Mouse (Mus musculus) left cerebral cortex, postnatal 25 days (tissue): ENCODE results near the gene Lrrc73. TPM values are rescaled to one million over a fixed set of nuclear protein-coding genes. Genes with fewer than 3 reads are reported as not detected.
A peak's percentile ranks its signal among the peaks of the same experiment; 100 is the strongest.

Experiments
- DNase-seq, 2 experiments: peaks; one replicate each; pipeline ENCODE4 v3.0.0; 2022; ENCODE audit warnings: low spot score in 2 of 2, mixed read lengths in 1 of 2
- intact Hi-C: fragments of 180-260 bp; cut with DNase I; formaldehyde crosslinking; loops from one replicate; pipeline ENCODE4 v1.15.1; 2025
- microRNA-seq, 2 experiments: library from miRNA; unstranded; fragments of <30 nt; microRNA quantifications; one replicate each; pipeline ENCODE4 v1.2.0; 2022
- total RNA-seq, 2 experiments: library from RNA; stranded (reverse); gene quantifications; 2 replicates each; pipeline ENCODE4 v1.2.3; 2021

Lrrc73 gene
- total RNA-seq, 2 experiments from 2014 or later: 72.9 to 79.7 TPM

GRCm38 (mm10) chr17:46282483-46283123 lies 29.3 kb downstream of the Lrrc73 start, which contains the start of gene Tjap1:
Gene Tjap1 (minus strand): TSS chr17:46283026.
- peak; percentile 81 to 88 for DNase-seq

GRCm38 (mm10) chr17:46283140-46283539 lies 29.8 kb downstream of the Lrrc73 start:
- DNase-seq: no peak
- intact Hi-C loops: loop anchor here (2.0 kb wide), 1 partner anchor 14 kb away; the partner anchor contains the start of gene Dlk2

More at GRCm38 (mm10) chr17:46282483-46283123, 29.3 kb downstream of the Lrrc73 start, which contains the start of gene Tjap1:
- intact Hi-C loops: loop anchor here (2.0 kb wide), 1 partner anchor 14 kb away; the partner anchor contains the start of gene Dlk2

- no peak for DNase-seq
- intact Hi-C loops: loop anchor here (2.0 kb wide), 1 partner anchor 13 kb away; the partner anchor contains the start of gene Dlk2
Measured at GRCm38 (mm10) chr17:46283911-46284310, 30.6 kb downstream of the Lrrc73 start.

DNA sequence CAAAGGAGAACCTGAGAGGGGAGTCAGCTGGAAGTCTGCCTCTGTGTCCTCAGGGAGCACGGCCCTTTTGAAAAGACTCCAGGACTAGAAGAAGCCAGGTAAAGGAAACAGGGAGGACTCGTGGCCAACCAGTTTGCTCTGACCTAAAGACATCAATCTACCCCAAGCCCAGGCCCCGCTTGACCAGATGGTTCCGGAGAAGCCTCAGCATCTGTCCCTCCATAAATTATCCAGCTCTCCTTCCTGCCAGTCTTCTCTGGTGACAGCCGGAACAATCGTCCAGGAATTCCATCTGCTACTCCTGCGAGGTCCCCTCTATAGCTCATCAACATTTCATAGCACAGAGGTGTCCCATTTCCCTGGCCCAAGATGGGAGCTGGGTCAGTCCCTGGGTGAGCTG lies 31.3 kb downstream of the Lrrc73 start:
- intact Hi-C loops: no loop called here
- DNase-seq: no peak

GRCm38 (mm10) chr17:46285407-46285806 lies 32.1 kb downstream of the Lrrc73 start:
- intact Hi-C loops: no loop called here
- DNase-seq: no peak

GRCm38 (mm10) chr17:46287678-46288095 lies 34.4 kb downstream of the Lrrc73 start:
- intact Hi-C loops: no loop called here
- no peak for DNase-seq

GRCm38 (mm10) chr17:46296601-46297000 lies 43.3 kb downstream of the Lrrc73 start:
- no peak for DNase-seq
- intact Hi-C loops: loop anchor here (2.0 kb wide), 2 partner anchors 14 to 22 kb away; partner anchors contain the start of gene Tjap1

DNA sequence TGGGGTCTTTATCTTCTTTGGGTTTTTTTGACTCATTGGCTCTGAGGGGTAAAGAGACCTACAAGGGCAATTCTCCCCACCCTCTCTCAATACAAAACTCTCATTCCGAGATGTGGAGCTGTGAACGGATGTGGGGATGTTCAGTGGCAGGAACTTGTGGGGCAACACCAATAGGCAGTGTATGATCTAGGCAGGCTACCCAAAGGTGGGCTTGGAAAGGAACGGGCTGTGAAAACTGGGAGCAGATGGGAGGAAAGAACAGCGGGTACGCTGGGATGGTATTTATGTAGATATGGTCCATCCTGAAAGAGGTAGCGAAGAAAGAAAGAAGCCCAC lies 43.7 kb downstream of the Lrrc73 start:
- intact Hi-C loops: loop anchor here (2.0 kb wide), 2 partner anchors 14 to 22 kb away; partner anchors contain the start of gene Tjap1
- DNase-seq: peak in 1 of 2 experiments; percentile 70

GRCm38 (mm10) chr17:46297364-46298219 lies 44.3 kb downstream of the Lrrc73 start, which contains the start of gene Dlk2:
Gene Dlk2 (plus strand): TSS chr17:46297421.
- peak; percentile 45 to 86 for DNase-seq
- intact Hi-C loops: loop anchor here (1.0 to 2.0 kb wide), 3 partner anchors 15 to 31 kb away; partner anchors contain the start of gene Tjap1

DNA sequence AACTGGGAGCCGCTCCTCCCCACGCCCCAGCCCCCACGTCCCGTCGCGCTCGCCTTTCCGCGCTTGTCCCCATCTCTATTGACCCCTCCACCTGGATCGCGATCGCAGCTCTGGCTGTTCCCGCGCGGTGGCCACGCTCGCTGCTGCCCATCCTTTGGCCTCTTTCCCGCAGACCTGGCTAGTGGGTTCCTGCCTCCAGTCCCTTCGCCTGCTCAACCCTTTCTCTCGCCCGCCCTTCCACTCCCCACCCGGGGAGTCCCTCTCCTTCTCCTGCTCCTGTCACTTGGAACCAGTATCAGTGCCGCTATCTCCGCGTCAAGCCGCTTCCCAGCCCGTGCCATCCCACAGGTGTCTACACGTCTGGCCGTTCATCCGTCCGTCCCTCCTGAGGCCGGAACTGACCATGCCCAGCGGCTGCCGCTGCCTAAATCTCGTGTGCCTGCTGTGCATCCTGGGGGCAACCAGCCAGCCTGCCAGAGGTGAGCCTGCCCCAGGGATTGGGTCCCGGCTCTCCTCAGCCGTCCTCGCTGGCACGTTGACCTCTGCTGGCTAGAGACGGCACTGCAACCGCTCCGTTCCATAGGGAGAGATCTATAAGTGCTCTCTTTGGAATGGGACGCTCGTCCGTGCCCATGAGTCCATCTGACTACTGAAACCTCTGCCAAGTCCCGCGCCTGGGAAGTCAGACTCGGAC lies 45.0 kb downstream of the Lrrc73 start:
- peak; percentile 85 to 90 for DNase-seq
- intact Hi-C loops: loop anchor here (1.0 kb wide), 1 partner anchor 32 kb away; no protein-coding TSS in a partner anchor

DNA sequence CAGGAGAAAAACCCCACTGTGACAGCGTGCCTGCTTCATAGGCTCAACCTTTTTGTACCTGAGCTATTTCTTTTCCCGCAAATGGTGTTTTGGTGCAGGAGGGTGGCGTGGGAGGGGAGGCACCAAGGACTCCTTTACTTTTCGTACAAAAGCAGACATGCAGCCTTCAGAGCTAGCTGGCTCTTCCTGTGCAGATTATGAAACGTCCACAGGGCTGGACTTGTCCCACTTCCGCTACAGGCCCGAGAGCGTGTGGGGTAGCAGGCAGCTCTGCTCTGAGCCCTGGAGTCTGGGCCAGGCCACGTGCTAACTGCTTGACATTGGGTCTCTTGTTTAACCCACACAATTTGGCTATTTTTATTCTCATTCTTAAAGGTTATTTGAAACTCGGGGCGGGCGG lies 48.6 kb downstream of the Lrrc73 start:
- intact Hi-C loops: no loop called here
- peak in 1 of 2 experiments; percentile 62 for DNase-seq

- intact Hi-C loops: no loop called here
- no peak for DNase-seq
Measured at GRCm38 (mm10) chr17:46304184-46304583, 50.9 kb downstream of the Lrrc73 start.

Small RNA genes lying within 50 kb of the gene (microRNA-seq; reads per million reads assigned to microRNA genes)
- 0 reads per million in 2 experiments for gene Mir693

Other genes with a start within 250 kb of the Lrrc73 start
- 100 to 1,000 TPM in 1 of 2 experiments, 10 to 100 TPM in 1; 92.0 to 100 TPM for gene Vegfa, start 221.2 kb upstream of the Lrrc73 start, total RNA-seq
- 10 to 100 TPM; 81.7 to 83.5 TPM for gene Mrps18a, start 142.5 kb upstream of the Lrrc73 start, total RNA-seq
- 10 to 100 TPM; 17.8 to 20.6 TPM for gene Rsph9, start 109.3 kb upstream of the Lrrc73 start, total RNA-seq
- 10 to 100 TPM; 13.0 to 13.5 TPM for gene Mad2l1bp, start 100.0 kb upstream of the Lrrc73 start, total RNA-seq
- 100 to 1,000 TPM; 108 to 119 TPM for gene Gtpbp2, start 92.5 kb upstream of the Lrrc73 start, total RNA-seq
- gene Polh, start 50.9 kb upstream of the Lrrc73 start, total RNA-seq: 1 to 10 TPM; 6.4 to 6.5 TPM
- gene Xpo5, start 50.7 kb upstream of the Lrrc73 start, total RNA-seq: 10 to 100 TPM; 40.5 to 41.4 TPM
- gene Polr1c, start 5.5 kb upstream of the Lrrc73 start, total RNA-seq: 10 to 100 TPM; 33.9 to 35.5 TPM
- gene Yipf3, start 5.5 kb upstream of the Lrrc73 start, total RNA-seq: 10 to 100 TPM; 95.5 to 95.9 TPM
- 10 to 100 TPM; 43.9 to 44.9 TPM for gene Tjap1, start 29.5 kb downstream of the Lrrc73 start, total RNA-seq
- gene Dlk2, start 43.9 kb downstream of the Lrrc73 start, total RNA-seq: 10 to 100 TPM; 57.3 to 61.6 TPM
- 10 to 100 TPM in 1 of 2 experiments, 1 to 10 TPM in 1; 8.6 to 11.5 TPM for gene Abcc10, start 74.8 kb downstream of the Lrrc73 start, total RNA-seq
- gene Zfp318, start 130.2 kb downstream of the Lrrc73 start, total RNA-seq: 10 to 100 TPM; 58.8 to 67.8 TPM
- 1 to 10 TPM; 6.2 to 6.6 TPM for gene Crip3, start 175.4 kb downstream of the Lrrc73 start, total RNA-seq
- gene Slc22a7, start 184.9 kb downstream of the Lrrc73 start, total RNA-seq: under 1 TPM in 1 of 2 experiments, not detected in 1; 0.25 TPM
- gene Ttbk1, start 234.1 kb downstream of the Lrrc73 start, total RNA-seq: 100 to 1,000 TPM; 133 to 141 TPM
- 1 to 10 TPM; 3.2 to 3.6 TPM for gene Dnph1, start 243.2 kb downstream of the Lrrc73 start, total RNA-seq